Mouse (Mus musculus): ENCODE measurements at regions not wholly inside any gene's neighbourhood (a gene's known extent, or its start where the extent isn't known, plus 50 kb on each side); places are given as distances from the start of the nearest gene placed in this dataset.

DNA sequence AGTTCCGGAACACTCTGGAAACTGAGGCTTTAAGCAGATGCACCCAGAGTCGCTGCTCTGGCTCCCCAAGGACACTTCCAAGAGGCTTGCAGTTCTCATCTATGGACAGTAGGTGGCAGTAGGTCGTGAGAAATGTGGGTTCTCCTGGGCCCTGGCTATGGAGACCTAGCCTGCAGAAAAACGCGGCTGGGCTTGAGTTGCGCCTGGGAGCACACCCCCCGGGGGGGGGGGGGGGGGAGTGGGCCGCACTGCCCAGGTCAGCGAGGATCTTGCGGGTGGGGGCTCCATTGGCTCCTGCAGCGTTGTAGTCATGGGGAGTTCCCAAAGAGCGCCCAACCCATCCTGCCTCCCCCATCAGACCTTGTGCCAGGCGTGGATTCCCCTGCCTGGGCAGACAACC lies 473.3 kb downstream of the Insc start:
- TF ChIP-seq POLR2A (IDR thresholded peaks at IDR 0.05; ENCODE audit: borderline replicate concordance, control insufficient read depth, low read depth, low read length) (no peak), CTCF (IDR thresholded peaks at IDR 0.05; ENCODE audit: control insufficient read depth, insufficient read depth, low read length) (peak; percentile 73)
- H3K4me1 ChIP-seq (ENCODE audit: control insufficient read depth, insufficient read depth, low read length), result peaks cover 1% of the 10 kb centered on the region; the same call in 1 of the 2 replicates
- WGBS, result 2% methylated on average over 13 of the region's 13 CpGs
- H3K4me3 ChIP-seq (replicated peaks; ENCODE audit: control insufficient read depth, low read depth, low read length), result no peak overlapping the region
- H3K27ac ChIP-seq (ENCODE audit: control insufficient read depth, insufficient read depth, low read depth, low read length, poor library complexity), result no peak overlapping the region

DNA sequence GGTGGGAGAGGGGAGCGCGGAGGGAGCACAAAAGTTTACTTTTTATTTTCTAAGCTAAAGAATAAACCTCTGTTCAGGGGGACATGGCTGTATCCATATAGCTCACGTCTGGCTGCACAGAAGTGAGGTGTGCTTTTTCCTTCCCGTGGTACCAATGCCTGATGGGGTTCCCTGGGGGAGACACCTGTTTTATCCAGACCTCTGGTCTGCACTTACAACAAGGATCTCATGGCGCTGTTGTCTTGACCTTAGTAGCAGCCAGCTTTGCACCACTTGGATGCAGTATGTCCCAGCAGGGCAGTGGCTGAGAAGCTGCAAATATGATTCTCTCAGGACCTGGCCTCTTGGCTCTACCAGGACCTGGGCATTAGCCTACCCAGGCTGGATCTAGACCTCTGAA lies 473.8 kb downstream of the Insc start:
- TF ChIP-seq POLR2A (IDR thresholded peaks at IDR 0.05; ENCODE audit: borderline replicate concordance, control insufficient read depth, low read depth, low read length) (no peak), CTCF (IDR thresholded peaks at IDR 0.05; ENCODE audit: control insufficient read depth, insufficient read depth, low read length) (no peak)
- Histone ChIP-seq H3K4me3 (replicated peaks; ENCODE audit: control insufficient read depth, low read depth, low read length) (no peak overlapping the region), H3K4me1 (ENCODE audit: control insufficient read depth, insufficient read depth, low read length) (peaks cover 1% of the 10 kb centered on the region; the same call in 1 of the 2 replicates), H3K27ac (ENCODE audit: control insufficient read depth, insufficient read depth, low read depth, low read length, poor library complexity) (no peak overlapping the region)
- WGBS, result 39% methylated on average over 5 of the region's 5 CpGs

DNA sequence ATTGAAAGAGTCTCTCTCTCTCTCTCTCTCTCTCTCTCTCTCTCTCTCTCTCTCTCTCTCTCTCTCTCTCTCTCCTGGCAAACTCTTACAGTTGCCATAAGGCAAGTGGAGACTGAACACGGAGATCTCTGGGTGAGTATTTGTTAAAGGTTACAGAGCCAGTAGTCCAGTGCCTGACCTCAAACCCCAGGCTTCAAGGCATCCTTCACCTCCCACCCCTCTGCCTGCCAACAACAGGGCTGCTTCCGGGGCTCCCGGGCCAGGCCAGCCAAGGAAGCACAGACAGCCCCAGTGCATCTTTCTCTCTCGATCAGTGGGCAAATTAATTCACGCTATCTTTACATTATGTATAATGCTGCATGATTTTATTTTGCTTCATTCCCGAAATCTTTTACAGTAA lies 474.2 kb downstream of the Insc start:
- H3K27ac ChIP-seq (ENCODE audit: control insufficient read depth, insufficient read depth, low read depth, low read length, poor library complexity), result no peak overlapping the region
- WGBS, result 72% methylated on average over 6 of the region's 6 CpGs
- no peak overlapping the region for H3K4me3 ChIP-seq (replicated peaks; ENCODE audit: control insufficient read depth, low read depth, low read length)
- TF ChIP-seq POLR2A (IDR thresholded peaks at IDR 0.05; ENCODE audit: borderline replicate concordance, control insufficient read depth, low read depth, low read length) (no peak), CTCF (IDR thresholded peaks at IDR 0.05; ENCODE audit: control insufficient read depth, insufficient read depth, low read length) (no peak)
- peaks cover 1% of the 10 kb centered on the region; the same call in 1 of the 2 replicates for H3K4me1 ChIP-seq (ENCODE audit: control insufficient read depth, insufficient read depth, low read length)

DNA sequence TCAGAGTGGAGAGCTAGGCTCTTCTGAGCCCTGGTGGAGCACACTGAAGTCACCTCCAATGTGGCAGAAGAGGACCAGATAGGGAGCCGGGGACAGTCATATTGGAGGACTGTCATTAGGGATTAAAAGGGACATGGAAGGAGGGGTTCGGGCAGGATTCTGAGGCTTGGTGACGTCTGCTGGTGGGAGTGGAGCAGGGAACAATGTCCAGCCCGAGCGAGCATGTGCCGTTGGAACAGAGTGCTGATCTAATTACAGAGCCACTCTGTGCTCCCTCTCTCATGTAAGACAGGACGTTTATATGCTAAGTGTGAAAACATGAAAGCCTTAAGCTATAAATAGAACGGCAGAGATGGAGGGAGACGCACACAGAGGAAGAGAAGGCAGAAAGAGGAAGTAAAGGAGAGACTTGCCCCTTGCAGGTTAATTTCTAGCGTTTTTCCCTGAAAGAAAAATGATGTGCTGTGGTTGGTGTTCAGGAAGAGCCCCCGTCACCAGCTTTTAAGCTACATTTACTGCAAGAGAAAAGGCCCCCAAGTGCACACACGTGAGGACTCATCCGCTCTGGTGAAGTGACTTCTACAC lies 475.2 kb downstream of the Insc start:
- TF ChIP-seq POLR2A (IDR thresholded peaks at IDR 0.05; ENCODE audit: borderline replicate concordance, control insufficient read depth, low read depth, low read length) (no peak), CTCF (IDR thresholded peaks at IDR 0.05; ENCODE audit: control insufficient read depth, insufficient read depth, low read length) (no peak)
- WGBS, result 7% methylated on average over 13 of the region's 13 CpGs

DNA sequence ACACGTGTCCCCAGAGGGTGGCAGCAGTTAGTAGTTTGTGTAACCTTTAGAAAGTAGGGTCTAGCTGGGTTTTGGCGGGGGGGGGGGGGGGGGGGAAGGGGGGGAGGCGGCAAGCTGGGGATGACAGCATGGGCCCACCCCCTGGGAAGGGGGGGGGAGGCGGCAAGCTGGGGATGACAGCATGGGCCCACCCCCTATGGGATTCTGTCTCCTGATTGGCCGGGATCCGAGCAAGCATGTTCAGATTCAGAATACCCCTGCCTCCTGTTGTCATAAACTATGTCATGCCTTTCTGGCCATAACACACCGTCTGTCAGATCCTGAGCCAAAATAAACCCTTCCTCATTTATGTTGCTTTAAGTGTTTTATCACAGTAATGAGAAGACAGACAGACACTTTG lies 479.1 kb downstream of the Insc start:
- TF ChIP-seq POLR2A (IDR thresholded peaks at IDR 0.05; ENCODE audit: borderline replicate concordance, control insufficient read depth, low read depth, low read length) (no peak), CTCF (IDR thresholded peaks at IDR 0.05; ENCODE audit: control insufficient read depth, insufficient read depth, low read length) (no peak)
- Histone ChIP-seq H3K4me3 (replicated peaks; ENCODE audit: control insufficient read depth, low read depth, low read length) (no peak overlapping the region), H3K4me1 (ENCODE audit: control insufficient read depth, insufficient read depth, low read length) (peaks cover 1% of the 10 kb centered on the region; the same call in 1 of the 2 replicates), H3K27ac (ENCODE audit: control insufficient read depth, insufficient read depth, low read depth, low read length, poor library complexity) (no peak overlapping the region)
- WGBS, result 45% methylated on average over 7 of the region's 7 CpGs

More for the DNA sequence above, 475.2 kb downstream of the Insc start:
- Histone ChIP-seq H3K27ac (ENCODE audit: control insufficient read depth, insufficient read depth, low read depth, low read length, poor library complexity) (no peak overlapping the region), H3K4me3 (replicated peaks; ENCODE audit: control insufficient read depth, low read depth, low read length) (no peak overlapping the region), H3K4me1 (ENCODE audit: control insufficient read depth, insufficient read depth, low read length) (peaks cover 1% of the 10 kb centered on the region; the same call in 1 of the 2 replicates)

DNA sequence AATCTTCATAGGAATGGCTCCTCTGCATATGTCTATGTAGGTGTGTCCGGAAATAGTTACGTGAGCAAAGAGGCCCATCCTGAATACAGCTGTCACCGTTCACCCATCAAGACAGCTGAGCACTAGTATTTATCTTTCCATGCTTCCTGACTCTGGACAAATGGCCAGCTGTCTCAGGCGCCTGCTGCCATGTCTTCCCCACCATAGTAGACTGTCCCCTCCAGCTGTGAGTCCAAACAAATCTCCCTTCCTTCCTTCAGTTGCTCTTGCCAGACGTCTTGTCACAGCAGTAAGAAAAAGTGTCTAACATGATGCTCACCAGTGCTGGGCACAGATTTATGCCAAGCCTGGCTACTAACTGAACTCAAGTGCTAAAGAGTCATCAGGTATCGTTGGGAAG lies 487.0 kb downstream of the Insc start:
- TF ChIP-seq POLR2A (IDR thresholded peaks at IDR 0.05; ENCODE audit: borderline replicate concordance, control insufficient read depth, low read depth, low read length) (no peak), CTCF (IDR thresholded peaks at IDR 0.05; ENCODE audit: control insufficient read depth, insufficient read depth, low read length) (no peak)
- H3K27ac ChIP-seq (ENCODE audit: control insufficient read depth, insufficient read depth, low read depth, low read length, poor library complexity), result no peak overlapping the region
- H3K4me3 ChIP-seq (replicated peaks; ENCODE audit: control insufficient read depth, low read depth, low read length), result no peak overlapping the region
- no peaks in the 10 kb centered on the region for H3K4me1 ChIP-seq (ENCODE audit: control insufficient read depth, insufficient read depth, low read length)
- 77% methylated on average over 6 of the region's 6 CpGs for WGBS

DNA sequence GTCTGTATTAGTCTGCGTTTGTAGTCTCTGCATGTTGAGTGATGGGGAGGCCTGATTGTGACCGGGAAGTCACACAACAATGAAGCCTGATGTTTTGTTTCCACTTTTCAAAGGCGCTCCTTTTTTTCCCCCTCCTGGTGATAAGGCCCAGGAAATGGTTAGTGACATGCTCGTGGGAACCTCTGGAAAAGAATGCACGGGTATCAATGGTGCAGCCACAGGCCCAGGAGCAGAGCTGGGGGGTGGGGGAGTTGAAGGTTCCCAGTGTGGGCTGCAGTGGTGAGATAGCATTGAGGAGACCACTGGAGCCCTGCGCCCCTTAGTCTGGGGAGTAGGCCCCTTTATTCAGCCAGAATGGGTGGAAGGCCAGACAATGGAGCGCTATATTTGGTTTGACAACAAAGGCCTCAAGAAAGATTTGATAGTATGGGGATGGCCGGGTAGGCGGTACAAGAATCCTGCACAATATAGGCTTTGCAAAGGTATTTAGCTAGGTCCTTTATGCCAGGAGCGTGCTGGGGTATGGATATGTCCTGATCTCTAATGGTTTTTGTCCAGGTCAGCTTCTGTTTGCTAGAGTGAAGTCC lies 490.4 kb downstream of the Insc start:
- no peaks in the 10 kb centered on the region for H3K4me1 ChIP-seq (ENCODE audit: control insufficient read depth, insufficient read depth, low read length)
- TF ChIP-seq POLR2A (IDR thresholded peaks at IDR 0.05; ENCODE audit: borderline replicate concordance, control insufficient read depth, low read depth, low read length), result no peak
- TF ChIP-seq CTCF (IDR thresholded peaks at IDR 0.05; ENCODE audit: control insufficient read depth, insufficient read depth, low read length), result no peak
- H3K27ac ChIP-seq (ENCODE audit: control insufficient read depth, insufficient read depth, low read depth, low read length, poor library complexity), result no peak overlapping the region
- no peak overlapping the region for H3K4me3 ChIP-seq (replicated peaks; ENCODE audit: control insufficient read depth, low read depth, low read length)
- WGBS, result 75% methylated on average over 10 of the region's 10 CpGs

DNA sequence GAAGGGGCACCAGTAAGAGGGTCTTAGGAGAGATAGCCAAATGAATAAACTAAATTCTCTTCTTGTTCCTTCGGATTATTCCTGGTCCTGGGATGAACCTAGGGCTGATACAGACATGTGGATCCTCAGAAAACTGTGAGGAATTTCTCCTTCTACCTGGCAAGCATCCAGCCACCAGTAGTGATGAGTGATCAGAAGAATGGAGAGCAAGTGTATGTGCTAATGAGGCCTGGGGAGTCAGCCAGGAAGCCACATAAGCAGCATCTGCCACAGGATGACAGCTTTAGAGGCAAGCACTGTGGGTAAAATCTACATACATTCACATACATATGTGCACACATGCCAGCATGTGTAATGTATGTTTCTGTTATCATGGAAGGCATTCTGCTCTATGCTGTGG lies 493.6 kb downstream of the Insc start:
- Histone ChIP-seq H3K4me1 (ENCODE audit: control insufficient read depth, insufficient read depth, low read length) (no peaks in the 10 kb centered on the region), H3K4me3 (replicated peaks; ENCODE audit: control insufficient read depth, low read depth, low read length) (no peak overlapping the region), H3K27ac (ENCODE audit: control insufficient read depth, insufficient read depth, low read depth, low read length, poor library complexity) (no peak overlapping the region)
- WGBS, result 84% methylated on average over 1 of the region's 1 CpGs
- TF ChIP-seq POLR2A (IDR thresholded peaks at IDR 0.05; ENCODE audit: borderline replicate concordance, control insufficient read depth, low read depth, low read length), result no peak
- TF ChIP-seq CTCF (IDR thresholded peaks at IDR 0.05; ENCODE audit: control insufficient read depth, insufficient read depth, low read length), result no peak
